Mouse (Mus musculus) lung, postnatal 25 days (tissue): ENCODE data around the gene Uba2.
"Not testable (repeated sequence)": the region's sequence is repeated elsewhere in the genome, so short reads cannot be mapped to it uniquely, and the experiment has no call there.

Source experiments
- DNase-seq: peaks from one replicate; pipeline ENCODE4 v3.0.0; 2022; ENCODE audit warnings: low spot score

Uba2 gene

DNA sequence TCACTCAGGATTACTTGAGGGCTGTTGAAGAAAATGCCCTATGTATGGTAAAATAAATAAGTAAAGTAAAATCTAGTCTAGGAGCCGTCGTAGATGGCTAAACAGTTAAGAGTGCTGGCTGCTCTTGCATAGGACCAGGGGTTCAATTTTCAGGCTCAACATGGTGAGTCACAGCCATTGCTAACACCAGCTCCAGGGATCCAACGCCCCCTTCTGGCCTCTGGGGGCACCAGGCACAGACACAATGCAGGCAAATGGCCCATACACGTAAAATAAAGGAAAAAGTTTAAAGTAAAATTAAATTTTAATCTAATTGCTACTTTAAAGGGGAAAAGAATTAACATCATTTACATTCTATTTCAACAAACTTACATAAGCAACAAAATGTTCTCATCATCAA, 2.5 kb downstream of the Uba2 start:
- DNase-seq = peak; percentile 18

DNA sequence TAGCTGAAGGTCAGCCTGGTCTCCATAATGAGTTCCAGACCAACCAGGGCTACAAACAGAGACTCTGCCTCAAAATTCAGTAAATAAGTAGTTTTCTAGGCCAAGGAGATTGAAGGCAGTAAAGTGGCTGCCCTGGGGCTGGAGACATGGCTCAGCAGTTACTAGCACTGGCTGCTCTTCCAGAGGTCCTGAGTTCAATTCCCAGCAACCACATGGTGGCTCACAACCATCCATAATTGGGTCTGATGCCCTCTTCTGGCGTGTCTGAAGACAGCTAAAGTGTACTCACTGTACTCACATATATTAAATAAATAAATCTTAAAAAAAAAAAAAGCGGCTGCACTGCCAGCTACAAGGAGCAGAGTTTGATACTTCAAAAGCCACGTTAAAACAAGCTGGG, 3.4 kb downstream of the Uba2 start:
- no peak for DNase-seq

DNA sequence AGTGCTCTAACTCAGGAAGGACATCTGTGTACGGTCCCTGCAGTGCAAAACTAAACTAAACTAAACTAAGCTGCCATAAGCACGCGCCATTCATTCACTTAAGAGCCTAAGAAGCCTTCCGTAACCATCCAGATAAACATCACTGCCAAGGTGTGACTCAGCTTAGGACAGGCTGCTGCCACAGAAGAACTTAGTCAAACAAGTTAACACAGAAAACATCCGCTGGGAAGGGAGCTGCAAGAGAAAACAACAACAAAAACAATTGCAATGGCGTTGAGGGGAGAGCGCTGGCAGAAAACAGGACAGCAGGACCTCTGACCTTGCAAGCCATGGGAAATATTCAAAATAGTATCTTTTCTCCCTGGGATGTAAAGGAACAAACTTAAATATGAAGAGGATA, 4.7 kb downstream of the Uba2 start:
- DNase-seq = no peak

DNA sequence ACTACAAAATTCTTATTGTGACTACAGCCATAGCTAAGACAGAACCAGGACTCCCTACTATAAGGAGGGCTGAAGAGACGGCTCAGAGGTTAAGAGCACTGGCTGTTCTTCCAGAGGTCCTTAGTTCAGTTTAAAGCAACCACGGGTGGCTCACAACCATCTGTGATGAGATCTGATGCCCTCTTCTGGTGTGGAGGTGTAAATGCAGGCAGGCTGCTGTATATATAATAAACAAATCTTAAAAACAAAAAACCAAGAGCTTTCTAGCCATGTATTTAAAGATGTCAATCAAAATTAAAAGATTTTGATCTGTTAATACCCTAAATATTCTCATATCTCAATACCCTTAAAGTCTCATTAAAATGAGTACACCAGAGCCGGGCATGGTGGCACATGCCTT, 10.2 kb downstream of the Uba2 start:
- no peak for DNase-seq

DNA sequence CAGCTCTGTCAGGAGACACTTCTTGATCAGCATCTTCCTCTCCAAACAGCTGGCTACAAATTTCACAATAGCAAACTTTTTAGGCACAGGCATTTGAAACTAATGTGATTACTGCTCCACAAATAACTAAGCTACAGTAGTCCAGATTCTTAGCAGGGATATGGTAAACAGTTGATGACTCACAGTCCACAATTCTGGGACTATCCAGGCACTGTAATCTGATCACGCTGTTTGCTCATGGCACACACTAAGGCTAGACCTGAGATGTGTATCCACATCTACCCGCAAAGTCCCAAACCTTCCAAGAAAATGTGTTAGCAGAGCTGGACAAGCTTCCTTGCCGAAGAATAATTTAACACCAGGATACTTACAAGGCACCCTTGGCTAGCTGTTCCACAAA, 11.4 kb downstream of the Uba2 start:
- DNase-seq = no peak

DNA sequence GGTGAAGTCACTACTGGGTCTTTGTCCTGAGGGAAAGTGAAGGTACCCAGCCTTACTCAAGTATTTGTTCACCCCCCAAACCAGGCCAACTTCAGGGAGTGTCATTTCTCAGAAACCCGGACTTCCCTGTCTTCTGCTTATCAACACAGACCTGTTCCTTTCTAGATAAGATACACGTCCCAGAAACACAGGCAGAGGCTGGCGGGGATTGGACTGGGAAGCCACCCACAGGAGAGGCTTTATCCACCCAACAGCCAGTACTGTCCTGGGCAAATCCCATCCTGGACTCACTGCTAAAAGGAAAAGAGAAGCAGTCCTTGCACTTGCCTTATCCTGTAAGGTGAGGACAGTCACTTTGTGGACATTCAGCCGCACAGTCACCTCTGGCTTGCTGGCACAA, 22.2 kb downstream of the Uba2 start:
- DNase-seq = no peak

DNA sequence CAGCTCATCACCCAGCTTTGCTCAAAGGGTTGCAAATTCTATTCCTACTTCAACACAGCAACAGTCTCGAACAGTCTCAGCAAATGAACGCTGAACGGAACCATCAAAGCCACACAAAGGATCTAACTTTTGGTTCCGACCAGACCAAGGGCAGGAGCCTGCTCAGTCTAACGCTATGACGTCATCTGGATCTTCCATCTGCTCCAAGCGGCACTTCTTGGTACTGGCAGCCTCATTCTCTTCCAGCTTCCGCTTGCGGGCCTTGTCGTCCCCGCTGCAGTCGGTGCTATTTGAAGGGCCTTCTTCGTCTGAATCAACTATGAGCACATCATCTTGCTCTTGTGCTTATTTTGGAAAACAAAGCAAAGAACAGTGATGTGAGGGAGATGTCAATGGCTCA, 28.3 kb downstream of the Uba2 start:
- no peak for DNase-seq

DNA sequence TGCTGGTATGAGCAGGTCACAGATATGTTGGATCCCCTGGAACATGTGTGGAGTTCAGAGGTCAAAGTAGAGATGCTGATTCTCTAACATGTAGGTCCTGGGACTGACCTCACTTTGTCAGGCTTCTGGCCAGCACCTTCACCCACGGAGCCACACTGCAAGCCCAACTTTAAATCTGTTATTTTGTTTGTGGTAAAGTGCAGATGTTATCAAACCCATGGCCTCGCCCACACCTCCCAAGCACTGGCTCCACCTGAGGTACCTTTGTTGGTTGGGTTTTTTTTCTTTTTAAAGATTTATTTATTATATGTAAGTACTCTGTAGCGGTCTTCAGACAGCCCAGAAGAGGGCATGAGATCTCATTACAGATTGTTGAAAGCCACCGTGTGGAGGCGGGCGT, 29.9 kb downstream of the Uba2 start:
- DNase-seq = no peak

DNA sequence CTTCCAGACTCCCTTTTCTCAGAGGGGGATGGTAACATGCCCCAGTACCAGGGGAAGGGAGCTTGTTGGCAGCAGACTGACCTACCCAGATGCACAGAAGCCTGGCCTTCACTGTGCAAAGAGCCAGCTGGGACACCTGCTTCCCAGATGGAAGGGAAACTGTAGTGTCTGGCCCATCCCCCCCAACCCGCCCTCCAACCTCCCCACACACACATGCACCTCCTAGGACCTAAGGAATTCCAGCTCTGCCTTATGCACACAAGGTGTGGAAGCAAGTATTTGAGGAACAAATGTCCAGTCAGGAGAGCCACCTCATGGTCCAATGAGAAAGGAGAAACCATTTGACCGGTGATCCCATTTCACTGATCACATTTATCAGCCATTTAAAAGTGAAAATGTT, 35.1 kb downstream of the Uba2 start:
- no peak for DNase-seq

DNA sequence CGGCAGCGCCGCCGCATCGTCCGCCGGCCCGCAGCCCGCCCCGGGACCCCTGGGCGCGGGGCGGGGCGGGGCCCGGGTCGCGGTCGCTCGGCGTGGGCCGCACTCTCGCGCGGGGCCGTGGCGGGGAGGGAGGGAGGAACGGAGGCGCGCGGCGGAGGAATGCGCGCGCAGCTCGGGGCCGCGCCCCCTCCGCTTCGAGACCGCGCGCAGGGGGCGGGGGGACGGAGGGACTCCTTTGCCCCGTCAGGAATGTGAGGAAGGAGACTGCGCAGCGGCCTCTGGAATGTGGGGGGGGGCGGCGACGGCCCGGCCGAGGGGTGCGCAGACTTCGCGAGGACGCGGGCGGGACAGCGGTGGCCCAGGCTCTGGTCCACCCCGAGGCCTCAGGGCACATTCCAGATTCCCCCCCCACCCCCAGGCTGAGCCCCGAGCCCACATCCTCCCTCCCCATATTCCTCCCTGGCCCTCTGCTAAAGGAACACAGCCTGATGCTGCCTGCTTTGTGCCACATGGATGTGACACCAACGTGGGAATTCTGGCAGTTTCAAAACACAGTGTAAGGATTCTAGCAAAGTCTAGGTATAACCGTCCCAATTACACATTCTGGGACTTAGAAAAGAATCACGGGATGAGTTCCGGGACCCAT, 36.2 kb downstream of the Uba2 start, which contains the start of gene Wtip:
TSS of gene Wtip (minus strand) at position 152 of the 646 bp plus-strand sequence.
- DNase-seq = peak; percentile 83

DNA sequence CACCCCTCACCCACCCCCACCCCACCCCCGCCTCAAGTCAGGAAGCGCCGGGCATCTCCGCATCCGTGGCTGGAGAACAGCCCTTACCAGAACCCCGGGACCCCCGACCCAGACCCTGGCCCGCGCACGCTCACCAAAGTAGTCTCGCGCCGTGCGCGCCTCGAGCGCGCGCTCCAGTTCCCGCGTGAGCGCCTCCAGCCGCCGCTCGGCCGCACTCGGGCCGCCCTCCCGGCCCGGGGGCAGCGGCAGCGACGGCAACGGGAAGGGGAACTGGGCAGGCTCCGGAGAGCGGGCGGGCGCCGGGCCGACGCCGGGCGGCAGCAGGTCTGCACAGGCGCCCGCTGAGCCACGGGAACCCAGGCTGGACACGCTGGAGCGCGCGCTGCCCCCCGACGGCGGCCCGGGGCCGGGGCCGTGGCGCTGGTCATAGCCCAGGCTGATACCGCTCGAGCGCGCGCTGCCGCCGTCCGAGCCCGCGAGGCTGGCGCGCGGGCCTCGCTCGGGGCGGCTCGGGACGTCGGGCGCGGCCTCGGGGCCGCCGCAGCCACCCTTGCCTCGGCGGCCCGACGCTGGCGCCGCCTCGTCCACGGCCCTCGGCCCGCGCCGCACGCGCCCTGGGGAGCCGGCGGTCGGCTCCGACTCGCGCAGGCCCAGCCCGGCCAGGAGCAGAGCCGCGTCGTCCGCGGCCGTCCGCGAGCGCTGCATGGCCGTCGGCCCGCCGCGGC, 36.9 kb downstream of the Uba2 start:
- DNase-seq = no peak

DNA sequence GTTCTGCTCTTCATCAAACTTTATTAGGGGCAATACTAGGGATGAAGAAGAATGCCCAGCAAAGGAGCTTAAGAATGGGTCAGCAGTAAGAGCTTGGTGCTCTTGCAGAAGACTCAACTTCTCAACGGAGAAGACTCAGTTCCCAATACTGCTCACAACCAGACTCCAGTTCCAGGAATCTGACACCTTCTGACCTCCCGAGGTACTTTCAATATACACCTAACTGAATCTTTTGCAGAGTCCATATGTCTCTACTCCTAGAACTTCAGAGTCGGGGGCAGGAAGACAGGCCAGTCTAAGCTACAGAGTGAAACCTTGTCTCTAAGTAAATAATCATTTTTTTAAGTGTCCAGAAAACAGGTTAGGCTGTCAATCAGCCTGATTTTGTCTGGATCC, 37.4 kb downstream of the Uba2 start:
- DNase-seq = no peak

DNA sequence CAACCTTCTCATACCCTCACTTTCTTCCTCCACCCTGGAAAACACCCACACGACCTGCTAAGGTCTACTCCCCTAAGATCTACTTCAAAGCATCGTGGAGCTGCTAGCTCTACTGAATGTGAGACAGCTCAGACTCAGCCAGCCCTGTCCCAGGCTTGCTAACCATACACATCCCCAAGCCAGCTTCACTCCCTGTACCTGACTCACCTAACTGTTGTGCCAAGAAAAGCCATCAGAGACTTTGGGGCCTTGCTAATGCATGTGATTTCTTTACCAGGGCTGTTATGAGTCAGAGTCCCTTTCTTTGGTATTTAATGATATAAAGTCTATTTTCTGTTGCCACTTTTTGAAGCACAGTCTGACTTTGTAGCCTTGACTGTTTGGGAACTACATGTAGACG, 38.3 kb downstream of the Uba2 start:
- no peak for DNase-seq

DNA sequence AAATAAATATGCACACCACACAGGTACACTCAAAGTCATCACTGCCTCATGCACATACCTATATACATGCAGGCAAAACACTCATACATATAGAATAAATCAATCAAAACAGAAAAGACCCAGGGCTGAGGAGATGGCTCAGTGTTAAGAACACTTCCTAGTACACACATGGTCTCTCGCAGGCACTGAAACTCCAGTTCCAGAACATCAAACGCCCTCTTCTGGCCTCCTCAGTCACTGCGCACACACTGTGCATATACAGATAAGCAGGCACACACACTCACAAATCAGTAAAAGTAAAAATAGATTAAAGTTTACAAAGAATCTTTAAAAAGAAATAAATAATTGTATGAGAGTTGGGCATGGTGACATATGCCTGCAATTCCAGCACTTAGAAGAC, 43.1 kb downstream of the Uba2 start:
- DNase-seq = no peak

DNA sequence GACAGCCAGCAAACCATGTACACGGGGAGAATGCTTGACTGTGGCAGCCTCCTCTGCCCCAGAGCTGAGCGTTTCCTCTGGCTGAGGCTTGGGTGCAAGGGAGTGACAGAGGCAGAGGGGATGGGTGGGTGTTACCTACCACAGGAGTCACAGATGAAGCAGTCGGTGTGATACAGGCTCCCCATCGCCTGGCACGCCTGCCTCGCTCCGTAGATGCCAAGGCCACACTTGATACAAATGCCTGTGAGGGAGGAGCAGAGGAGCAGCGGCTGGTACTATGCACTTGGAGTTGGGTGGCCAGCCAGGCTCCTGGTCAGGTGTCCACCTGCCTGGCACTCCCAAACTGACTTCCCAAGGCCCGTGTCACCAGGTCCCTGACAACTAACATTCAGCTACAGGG, 44.1 kb downstream of the Uba2 start:
- no peak for DNase-seq

DNA sequence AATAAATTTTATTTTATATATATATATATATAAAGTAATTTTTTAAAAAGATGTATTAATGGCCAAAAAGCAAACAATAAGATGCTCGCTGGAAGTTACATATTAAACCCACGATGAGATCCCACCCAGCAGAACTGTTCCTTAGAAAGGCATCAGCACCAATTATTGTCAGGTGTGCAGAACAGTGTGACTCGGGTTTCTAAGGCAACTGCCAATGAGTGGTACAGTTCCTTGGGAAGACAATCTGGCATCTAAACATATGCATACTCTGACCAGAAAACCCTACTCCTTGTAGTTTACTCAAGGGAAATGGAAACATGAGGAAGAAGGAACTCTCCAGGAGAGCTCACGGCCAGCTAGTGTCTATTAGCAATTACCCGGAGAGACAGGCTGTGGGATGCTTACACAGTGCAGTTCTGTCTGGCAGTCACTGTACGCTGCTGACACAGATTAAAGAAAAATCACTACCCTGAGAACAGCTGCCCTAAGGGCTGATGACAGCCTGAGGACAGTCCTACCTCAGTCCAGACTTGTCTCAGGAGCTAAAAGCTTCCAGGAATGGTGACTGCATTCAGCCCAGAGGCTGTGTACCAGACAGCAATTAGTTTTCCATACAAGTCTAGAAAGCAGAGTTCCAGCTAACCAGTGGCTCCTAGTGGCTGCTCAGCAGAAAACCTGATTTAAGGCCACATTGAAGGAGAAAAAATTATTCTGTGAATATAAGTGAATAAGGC, 46.2 kb downstream of the Uba2 start:
- DNase-seq = no peak

DNA sequence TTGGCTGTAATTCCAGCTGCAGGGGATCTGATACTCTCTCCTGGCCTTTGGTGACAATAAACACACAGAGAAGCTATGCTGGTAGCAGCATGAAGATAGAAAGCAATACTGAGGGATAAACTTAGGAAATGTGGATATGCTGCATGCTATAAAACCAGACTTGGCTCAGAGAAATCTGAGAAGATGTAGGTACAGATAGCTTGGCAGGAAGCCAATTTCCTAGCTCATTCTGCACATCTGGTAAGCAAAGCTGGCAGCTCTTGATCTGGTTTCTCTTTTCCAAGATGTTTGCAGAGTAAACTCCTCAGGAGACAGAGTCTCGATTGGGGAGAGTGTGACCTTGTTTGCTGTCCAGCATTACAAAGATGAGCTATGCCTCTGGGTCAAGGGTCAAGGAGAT, 48.8 kb downstream of the Uba2 start:
- DNase-seq = not testable (repeated sequence)

DNA sequence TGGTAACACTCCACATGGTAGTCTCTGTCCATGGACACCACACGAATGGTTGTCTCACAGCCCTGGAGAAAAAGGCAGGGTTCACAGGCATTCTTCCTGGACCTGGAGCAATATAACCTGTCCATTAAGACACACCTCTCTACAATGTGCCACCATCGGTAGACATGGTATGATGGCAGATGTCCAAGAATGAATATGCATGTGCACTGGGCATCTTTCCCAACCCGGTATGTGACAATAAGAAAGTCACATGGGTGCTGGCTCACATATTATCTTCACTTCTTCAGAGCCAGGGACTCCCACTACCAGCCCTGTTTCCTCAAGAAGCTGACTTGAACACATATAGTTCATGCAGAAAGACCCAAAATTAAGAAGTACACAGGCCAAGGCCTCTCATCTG, 52.8 kb downstream of the Uba2 start:
- DNase-seq = no peak

DNA sequence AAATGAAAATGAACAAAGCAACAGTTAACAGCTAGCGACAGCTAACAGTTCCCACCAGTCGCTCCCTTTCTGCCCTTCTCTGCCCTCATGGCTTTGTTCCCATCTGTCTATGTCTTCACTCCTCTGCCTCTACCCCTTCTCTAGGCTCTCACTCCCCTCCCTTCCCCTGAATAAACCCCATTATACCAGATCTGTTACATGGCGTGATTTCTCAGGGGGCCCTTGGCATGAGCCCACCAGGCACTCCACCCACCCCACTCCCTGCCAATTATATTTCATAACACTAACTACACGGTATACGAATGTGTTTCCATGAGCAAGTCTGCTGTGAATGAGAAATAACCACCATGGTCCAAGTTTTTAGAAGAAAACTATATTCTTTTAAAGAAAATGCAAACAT, 60.2 kb downstream of the Uba2 start:
- no peak for DNase-seq

DNA sequence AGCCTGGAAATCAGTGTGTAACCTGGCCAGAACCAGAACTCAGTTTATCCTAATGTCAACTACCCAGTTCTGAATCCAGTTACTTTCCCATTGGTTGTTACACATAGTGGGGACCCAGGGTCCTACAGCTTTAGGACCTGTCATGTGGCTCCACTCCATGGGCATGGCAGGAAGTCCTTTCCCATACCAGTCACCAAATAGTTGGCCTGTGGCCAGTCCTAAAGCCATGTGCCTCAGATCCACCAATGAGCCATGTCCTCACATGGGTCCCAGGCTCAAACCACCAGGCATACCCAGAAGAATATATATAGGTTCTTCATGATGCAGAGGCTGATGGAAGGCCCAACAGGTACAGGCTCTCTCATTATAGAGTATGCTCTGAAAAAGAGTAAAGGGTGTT, 68.1 kb downstream of the Uba2 start:
- no peak for DNase-seq

DNA sequence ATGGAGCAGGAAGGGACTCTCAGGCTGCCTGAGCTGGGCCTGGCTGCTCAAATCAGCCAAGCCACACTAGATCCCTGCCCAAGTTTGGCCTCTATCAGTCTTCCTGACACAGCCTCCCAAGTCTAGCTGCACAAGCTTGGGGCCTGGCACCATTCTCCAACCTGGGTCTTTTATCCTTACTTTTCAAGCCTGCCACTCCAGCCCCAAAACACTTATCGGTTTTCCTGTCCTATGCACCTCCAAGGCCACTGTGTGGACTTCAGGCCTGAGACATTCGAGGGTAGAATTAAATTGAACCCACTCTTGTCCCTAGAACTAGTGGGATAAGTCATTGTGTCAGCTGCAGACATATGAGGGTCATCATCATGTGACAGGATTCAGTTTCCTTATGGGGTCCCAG, 69.4 kb downstream of the Uba2 start:
- no peak for DNase-seq

DNA sequence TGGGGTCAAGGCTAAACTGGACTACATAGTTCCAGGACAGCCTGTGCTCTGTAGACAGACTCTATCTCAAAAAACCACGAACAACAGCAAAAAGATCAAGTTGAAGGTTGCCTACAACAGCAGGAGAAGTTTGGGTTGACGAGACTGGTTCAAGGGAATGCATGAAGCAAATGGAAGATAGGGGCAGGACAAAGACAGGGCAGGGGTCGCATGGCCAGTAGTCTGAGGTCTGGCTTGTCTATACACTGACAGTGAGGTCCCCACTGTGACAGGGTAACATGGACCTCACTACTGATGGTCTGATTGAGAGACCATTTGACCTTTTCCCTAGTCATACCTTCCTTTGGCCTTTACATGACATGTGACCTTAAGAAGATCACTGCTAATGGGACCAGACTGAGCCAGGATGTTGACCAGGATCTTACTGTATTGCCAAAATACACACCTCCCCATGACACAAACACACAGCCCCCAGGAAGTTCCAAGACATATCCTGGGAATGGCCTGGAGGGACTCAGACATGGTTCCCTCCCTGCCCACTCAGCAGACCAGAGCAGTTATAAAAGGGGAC, 74.4 kb downstream of the Uba2 start, which contains the start of gene Scgb1b30:
TSS of gene Scgb1b30 (plus strand) at position 521 of the 571 bp plus-strand sequence.
- DNase-seq = no peak
